Mouse (Mus musculus) erythroblast, embryonic 14.5 days (primary cell): ENCODE measurements around the gene Slc6a17.

ENCODE experiments used
- GATA1 ChIP-seq: IDR thresholded peaks from 2 replicates; pipeline ENCODE4 v1.6.1; 2012; ENCODE audit warnings: low read length, inconsistent platforms, mixed read lengths
- TAL1 ChIP-seq: IDR thresholded peaks from 3 replicates; pipeline ENCODE4 v1.6.1; 2012; ENCODE audit warnings: low read length, inconsistent platforms, mixed read lengths

DNA sequence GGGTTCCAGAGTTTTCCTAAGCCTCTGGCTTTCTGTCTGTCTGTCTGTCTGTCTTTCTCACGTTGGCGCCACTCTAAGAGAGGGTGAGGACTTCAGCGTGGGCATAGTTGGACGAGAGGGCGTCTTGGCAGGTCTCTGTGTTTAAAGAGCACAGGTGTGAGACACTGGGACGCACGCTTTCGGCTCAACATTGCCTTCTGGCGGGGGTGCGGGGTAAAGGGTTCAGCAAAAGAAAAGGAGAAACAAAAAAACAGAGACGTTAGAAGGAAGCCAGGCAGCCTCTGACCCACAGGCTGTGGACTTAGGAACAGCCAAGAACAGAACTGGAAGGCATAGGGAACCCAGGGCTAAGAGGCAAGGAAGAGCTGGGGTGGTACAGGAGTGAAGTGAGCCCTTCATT lies 78.5 kb downstream of the Slc6a17 start:
- no peak for TF ChIP-seq GATA1
- no peak for TF ChIP-seq TAL1
